Mouse (Mus musculus) cortical plate, adult 2 months (tissue): Measurements from ENCODE around the gene Krtap28-13.

Experiments used
- CTCF ChIP-seq: fragments of 200-500 bp; IDR thresholded peaks from 2 replicates; pipeline ENCODE4 v1.5.1; 2011; ENCODE audit warnings: mild to moderate bottlenecking, control low read depth, low read length; ENCODE audit not compliant: insufficient read depth; ENCODE audit errors: extremely low read depth
- POLR2A ChIP-seq: fragments of 200-500 bp; IDR thresholded peaks from 2 replicates; pipeline ENCODE4 v1.6.1; 2011; ENCODE audit warnings: mild to moderate bottlenecking, low read length, control low read depth; ENCODE audit not compliant: insufficient read depth; ENCODE audit errors: extremely low read depth

DNA sequence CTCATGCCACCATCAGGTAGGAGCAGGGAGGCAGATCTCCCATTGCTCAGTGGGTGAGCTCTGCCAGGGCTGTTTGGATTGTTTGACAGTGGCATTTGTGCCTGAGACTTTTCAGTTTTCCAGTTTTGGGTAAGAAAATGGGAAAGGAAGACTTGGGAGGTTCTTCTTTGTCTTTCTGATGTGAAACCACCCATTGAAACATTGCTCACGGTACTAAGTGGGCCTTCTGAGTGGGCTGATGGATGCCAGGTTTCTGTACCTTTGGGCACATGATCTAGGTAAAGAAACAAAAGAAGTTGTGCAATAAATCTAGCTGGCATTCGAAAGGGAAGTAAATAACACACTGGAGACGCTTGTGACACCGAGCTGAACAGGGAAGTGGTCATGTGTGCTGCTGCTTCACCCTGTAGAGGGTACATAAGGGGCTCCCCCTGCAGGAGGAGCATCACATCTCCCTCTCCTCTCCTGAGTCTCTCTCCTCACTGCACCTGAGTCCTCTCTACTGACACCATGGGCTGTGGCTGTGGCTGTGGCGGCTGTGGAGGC, 15.8 kb upstream of the Krtap28-13 start, which contains the start of gene Gm47969:
- no peak for TF ChIP-seq CTCF
- no peak for TF ChIP-seq POLR2A
